Mouse (Mus musculus): ENCODE data around the gene Hikeshi.

The Hikeshi gene

GRCm38 (mm10) chr7:89939497-89940353, 1.3 kb downstream of the Hikeshi start:
- Histone ChIP-seq H3K4me3 (replicated peaks; ENCODE audit: low read length) (peak overlapping the region; percentile 97), H3K27me3 (ENCODE audit: insufficient read depth, low read length) (no peaks in the 10 kb centered on the region), H3K9me3 (ENCODE audit: low read length) (peaks cover 13% of the 10 kb centered on the region), H3K4me1 (replicated peaks; ENCODE audit: low read depth, low read length) (peaks cover 40% of the 10 kb centered on the region), H3K36me3 (ENCODE audit: insufficient read depth, low read length) (peaks cover 23% of the 10 kb centered on the region)
- TF ChIP-seq POU5F1 (IDR thresholded peaks at IDR 0.05; ENCODE audit: borderline replicate concordance, low read length) (no peak), NANOG (IDR thresholded peaks at IDR 0.05; ENCODE audit: borderline replicate concordance, low read length) (no peak), CTCF (conservative IDR thresholded peaks at IDR 0.05; ENCODE audit: low read length) (no peak)

DNA sequence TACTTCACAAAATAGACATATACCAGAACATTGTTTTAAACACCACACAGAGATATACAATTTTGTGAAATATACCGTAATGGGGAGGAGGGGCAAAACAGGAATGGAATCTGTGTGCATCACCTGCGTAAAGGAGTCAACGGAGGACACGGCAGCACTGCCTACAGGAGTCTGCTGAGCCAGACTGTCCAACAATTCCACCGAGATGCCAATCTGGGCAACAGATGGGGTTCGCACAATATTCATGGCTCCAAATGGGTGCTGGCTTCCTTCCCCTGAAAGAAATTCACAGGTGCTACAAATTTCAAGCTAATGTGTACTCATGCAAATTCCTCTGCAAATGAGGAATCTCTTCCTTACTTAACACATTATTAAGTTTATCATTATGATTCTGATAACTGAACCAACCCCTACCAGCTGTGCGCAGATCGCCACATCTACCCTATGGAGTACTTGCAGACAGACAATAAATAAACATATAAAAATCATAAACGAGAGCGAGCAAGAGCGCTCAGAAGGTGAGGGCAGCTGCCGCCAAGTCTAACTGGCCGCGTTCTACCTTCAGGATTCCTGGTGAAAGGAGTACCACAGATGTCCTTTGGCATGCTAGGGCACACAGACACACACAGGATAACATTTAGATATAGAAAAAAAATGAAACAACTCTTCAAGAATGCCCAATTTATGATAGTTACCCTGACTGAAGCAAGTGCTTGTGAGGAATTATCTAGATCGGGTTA, 17.4 kb downstream of the Hikeshi start:
- TF ChIP-seq CTCF (conservative IDR thresholded peaks at IDR 0.05; ENCODE audit: low read length), result no peak
- no peaks in the 10 kb centered on the region for H3K9me3 ChIP-seq (ENCODE audit: low read length)
- H3K4me3 ChIP-seq (replicated peaks; ENCODE audit: low read length), result no peak overlapping the region
- peaks cover 51% of the 10 kb centered on the region for H3K36me3 ChIP-seq (ENCODE audit: insufficient read depth, low read length)
- H3K4me1 ChIP-seq (replicated peaks; ENCODE audit: low read depth, low read length), result peaks cover 4% of the 10 kb centered on the region; the same call in 1 of the 2 replicates
- no peaks in the 10 kb centered on the region for H3K27me3 ChIP-seq (ENCODE audit: insufficient read depth, low read length)

DNA sequence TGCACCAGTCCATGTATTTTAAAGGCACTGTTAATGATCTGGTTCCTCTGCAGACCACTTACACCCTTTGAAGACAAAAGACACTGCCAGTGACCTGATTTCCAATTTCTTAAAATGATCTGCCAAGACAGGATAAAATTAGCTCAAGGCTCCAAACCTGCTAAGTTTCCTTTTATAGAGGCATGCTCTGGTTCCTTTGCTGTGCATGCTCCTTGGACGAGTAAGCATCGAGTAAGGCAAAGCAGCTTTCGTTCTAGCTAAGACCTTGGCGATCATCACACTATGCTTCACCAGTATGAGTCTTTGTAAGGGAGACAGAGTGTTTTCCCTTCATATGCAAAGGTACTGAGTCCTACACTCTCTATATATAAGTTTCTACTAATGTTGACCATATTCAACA, 23.2 kb downstream of the Hikeshi start:
- Histone ChIP-seq H3K27me3 (ENCODE audit: insufficient read depth, low read length) (no peaks in the 10 kb centered on the region), H3K4me1 (replicated peaks; ENCODE audit: low read depth, low read length) (no peaks in the 10 kb centered on the region), H3K36me3 (ENCODE audit: insufficient read depth, low read length) (peaks cover 62% of the 10 kb centered on the region), H3K4me3 (replicated peaks; ENCODE audit: low read length) (no peak overlapping the region), H3K9me3 (ENCODE audit: low read length) (no peaks in the 10 kb centered on the region)
- no peak for TF ChIP-seq NANOG (IDR thresholded peaks at IDR 0.05; ENCODE audit: borderline replicate concordance, low read length)

- Histone ChIP-seq H3K36me3 (ENCODE audit: insufficient read depth, low read length) (peaks cover 58% of the 10 kb centered on the region), H3K4me3 (replicated peaks; ENCODE audit: low read length) (no peak overlapping the region), H3K9me3 (ENCODE audit: low read length) (no peaks in the 10 kb centered on the region), H3K27me3 (ENCODE audit: insufficient read depth, low read length) (no peaks in the 10 kb centered on the region), H3K4me1 (replicated peaks; ENCODE audit: low read depth, low read length) (no peaks in the 10 kb centered on the region)
- TF ChIP-seq NANOG (IDR thresholded peaks at IDR 0.05; ENCODE audit: borderline replicate concordance, low read length) (no peak), POU5F1 (IDR thresholded peaks at IDR 0.05; ENCODE audit: borderline replicate concordance, low read length) (no peak), CTCF (conservative IDR thresholded peaks at IDR 0.05; ENCODE audit: low read length) (no peak)
Observed at GRCm38 (mm10) chr7:89916711-89917110, 24.3 kb downstream of the Hikeshi start.

DNA sequence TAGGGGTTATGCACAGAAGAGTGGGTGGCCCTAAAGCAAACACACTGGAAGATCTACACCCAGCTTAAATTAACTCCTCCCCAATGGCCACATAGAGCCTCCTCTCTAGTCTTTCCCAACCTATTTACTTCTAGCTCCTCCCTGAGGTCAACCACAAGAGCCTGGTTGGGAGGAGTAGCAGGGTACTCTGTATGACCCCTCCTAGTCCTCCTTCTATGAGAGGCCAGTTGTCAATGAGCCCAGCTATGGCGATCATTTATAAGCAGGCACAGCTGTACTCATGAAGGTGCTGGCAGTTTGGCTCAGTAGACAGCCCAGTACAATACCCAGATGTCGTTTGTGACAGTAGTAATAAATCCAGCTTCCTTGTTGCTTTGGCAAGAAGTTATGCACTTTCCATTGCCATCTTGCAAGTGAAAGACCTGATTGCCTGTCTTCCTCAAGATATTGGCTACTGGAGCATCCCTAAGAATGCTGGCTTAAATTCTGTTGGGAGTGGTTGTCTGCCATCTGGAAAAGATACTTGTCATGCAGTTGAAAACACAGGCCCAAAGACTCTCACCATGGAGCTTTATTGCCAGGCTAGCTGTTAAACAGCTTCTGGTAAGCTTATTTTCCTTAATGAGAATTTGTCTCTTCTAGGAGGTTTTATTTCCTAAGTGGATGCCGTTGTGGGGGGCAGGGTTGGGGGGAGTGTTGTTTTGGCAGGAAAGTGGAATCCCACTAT, 27.4 kb downstream of the Hikeshi start:
- TF ChIP-seq CTCF (conservative IDR thresholded peaks at IDR 0.05; ENCODE audit: low read length) (no peak), NANOG (IDR thresholded peaks at IDR 0.05; ENCODE audit: borderline replicate concordance, low read length) (no peak), POU5F1 (IDR thresholded peaks at IDR 0.05; ENCODE audit: borderline replicate concordance, low read length) (no peak)
- H3K27me3 ChIP-seq (ENCODE audit: insufficient read depth, low read length), result no peaks in the 10 kb centered on the region
- H3K4me3 ChIP-seq (replicated peaks; ENCODE audit: low read length), result no peak overlapping the region
- peaks cover 39% of the 10 kb centered on the region for H3K36me3 ChIP-seq (ENCODE audit: insufficient read depth, low read length)
- 0 out of 2 replicates have a peak, but pooled peaks cover 4% of the 10 kb centered on the region for H3K4me1 ChIP-seq (replicated peaks; ENCODE audit: low read depth, low read length)
- H3K9me3 ChIP-seq (ENCODE audit: low read length), result no peaks in the 10 kb centered on the region

DNA sequence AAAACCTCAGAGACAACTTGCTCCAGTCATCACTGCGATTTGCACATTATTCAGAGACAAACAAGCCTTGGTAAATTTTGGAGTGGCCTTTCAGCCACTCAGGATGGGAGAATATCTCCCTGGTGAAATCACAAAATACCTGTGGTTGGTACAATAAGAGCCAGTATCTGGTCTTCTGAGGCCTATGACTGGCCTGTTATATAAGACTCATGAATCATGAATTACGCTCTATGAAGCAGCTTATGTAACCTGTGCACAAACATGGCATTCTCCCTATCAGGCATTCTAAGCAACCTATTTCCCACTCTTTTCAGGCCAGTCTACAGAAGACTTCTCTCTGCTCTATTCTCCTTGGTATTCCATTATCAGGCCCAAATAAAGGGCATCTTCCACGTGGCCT, 28.6 kb downstream of the Hikeshi start:
- Histone ChIP-seq H3K4me3 (replicated peaks; ENCODE audit: low read length) (no peak overlapping the region), H3K9me3 (ENCODE audit: low read length) (no peaks in the 10 kb centered on the region), H3K4me1 (replicated peaks; ENCODE audit: low read depth, low read length) (0 out of 2 replicates have a peak, but pooled peaks cover 7% of the 10 kb centered on the region), H3K36me3 (ENCODE audit: insufficient read depth, low read length) (peaks cover 27% of the 10 kb centered on the region), H3K27me3 (ENCODE audit: insufficient read depth, low read length) (no peaks in the 10 kb centered on the region)
- TF ChIP-seq NANOG (IDR thresholded peaks at IDR 0.05; ENCODE audit: borderline replicate concordance, low read length) (no peak), CTCF (conservative IDR thresholded peaks at IDR 0.05; ENCODE audit: low read length) (no peak), POU5F1 (IDR thresholded peaks at IDR 0.05; ENCODE audit: borderline replicate concordance, low read length) (no peak)

GRCm38 (mm10) chr7:89909711-89910110, 31.3 kb downstream of the Hikeshi start:
- no peaks in the 10 kb centered on the region for H3K27me3 ChIP-seq (ENCODE audit: insufficient read depth, low read length)
- TF ChIP-seq NANOG (IDR thresholded peaks at IDR 0.05; ENCODE audit: borderline replicate concordance, low read length), result no peak
- no peak for TF ChIP-seq POU5F1 (IDR thresholded peaks at IDR 0.05; ENCODE audit: borderline replicate concordance, low read length)
- no peak for TF ChIP-seq CTCF (conservative IDR thresholded peaks at IDR 0.05; ENCODE audit: low read length)

More at GRCm38 (mm10) chr7:89909711-89910110, 31.3 kb downstream of the Hikeshi start:
- no peaks in the 10 kb centered on the region for H3K9me3 ChIP-seq (ENCODE audit: low read length)
- peaks cover 6% of the 10 kb centered on the region; the same call in 1 of the 2 replicates for H3K36me3 ChIP-seq (ENCODE audit: insufficient read depth, low read length)
- no peak overlapping the region for H3K4me3 ChIP-seq (replicated peaks; ENCODE audit: low read length)
- H3K4me1 ChIP-seq (replicated peaks; ENCODE audit: low read depth, low read length), result peaks cover 20% of the 10 kb centered on the region
